Mouse (Mus musculus) G1E-ER4 (cell line): ENCODE data around the gene Elavl1. TPM values are rescaled to one million over a fixed set of nuclear protein-coding genes. Genes with fewer than 3 reads are reported as not detected.

Experiments
- GATA1 ChIP-seq: IDR thresholded peaks from one replicate; pipeline ENCODE4 v1.8.0; 2012; ENCODE audit warnings: low read length, inconsistent platforms
- polyA plus RNA-seq: library from polyadenylated mRNA; stranded (reverse); fragments of >175 nt; gene quantifications from 2 replicates; pipeline ENCODE4 v1.2.3, GENCODE M21; 2012

Elavl1 gene
- polyA plus RNA-seq, 1 experiment, result 120 TPM

DNA sequence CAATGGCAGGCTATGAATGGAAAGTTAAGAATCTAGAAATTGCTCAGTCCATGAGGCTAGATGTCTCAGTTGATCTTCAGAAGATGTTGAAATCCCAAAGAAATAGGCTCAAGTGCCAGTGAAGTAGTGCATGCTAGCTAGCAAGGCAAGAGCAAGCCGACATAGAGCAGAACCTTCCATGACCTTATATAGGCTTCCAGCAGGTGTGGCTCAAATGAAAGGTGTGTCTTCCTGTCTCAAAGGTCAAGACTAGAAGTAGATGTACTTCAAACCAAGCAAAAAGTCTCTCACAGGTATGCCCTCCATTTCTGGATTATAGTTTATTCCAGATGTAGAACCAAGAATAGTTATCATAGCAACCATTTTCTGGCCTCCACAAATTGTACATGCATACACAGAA lies 8.8 kb upstream of the Elavl1 start:
- no peak for TF ChIP-seq GATA1

DNA sequence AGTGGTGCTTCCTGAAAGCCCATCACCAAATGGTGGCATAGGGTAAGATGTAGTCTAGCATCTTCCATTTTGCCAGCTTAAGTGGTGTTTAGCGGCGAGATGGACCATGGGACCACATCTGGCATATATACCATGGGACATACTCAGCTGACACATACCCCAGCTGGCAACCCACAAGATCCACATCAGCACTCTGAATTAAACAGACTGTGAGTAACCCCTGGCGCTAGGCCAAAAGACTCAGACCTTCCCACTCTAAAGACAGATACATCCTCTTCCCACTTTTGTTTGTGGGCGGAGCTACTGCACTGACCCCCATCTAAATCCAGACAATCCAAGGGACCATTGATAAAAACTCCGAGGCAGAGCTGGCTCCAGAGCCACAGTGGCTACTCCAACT lies 3.8 kb upstream of the Elavl1 start:
- no peak for TF ChIP-seq GATA1

GRCm38 (mm10) chr8:4325751-4326036 lies 481 bp upstream of the Elavl1 start:
- TF ChIP-seq GATA1, result no peak

GRCm38 (mm10) chr8:4324525-4324924 lies 688 bp downstream of the Elavl1 start:
- no peak for TF ChIP-seq GATA1

- no peak for TF ChIP-seq GATA1
Observed at GRCm38 (mm10) chr8:4323917-4324316, 1.3 kb downstream of the Elavl1 start.

DNA sequence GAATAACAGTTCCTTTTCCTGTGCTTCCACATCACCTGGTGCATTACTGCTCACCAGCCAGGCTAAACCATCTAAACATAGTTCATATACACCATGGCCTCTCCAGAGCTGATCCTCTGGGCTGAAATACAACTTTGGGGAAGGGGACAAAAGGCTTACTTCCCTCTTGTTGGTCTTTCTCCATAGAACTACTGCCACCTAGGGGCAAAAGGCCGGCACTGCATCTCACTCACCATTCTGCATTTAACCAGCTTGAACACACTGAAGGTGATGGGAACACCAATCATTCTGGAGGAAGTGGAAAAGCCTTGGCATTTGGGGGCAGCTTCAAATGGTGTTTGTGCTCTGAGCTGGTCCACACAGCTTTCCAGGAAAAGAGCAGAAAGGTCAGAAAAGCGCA lies 2.7 kb downstream of the Elavl1 start:
- no peak for TF ChIP-seq GATA1

- no peak for TF ChIP-seq GATA1
Observed at GRCm38 (mm10) chr8:4321031-4321430, 4.2 kb downstream of the Elavl1 start.

DNA sequence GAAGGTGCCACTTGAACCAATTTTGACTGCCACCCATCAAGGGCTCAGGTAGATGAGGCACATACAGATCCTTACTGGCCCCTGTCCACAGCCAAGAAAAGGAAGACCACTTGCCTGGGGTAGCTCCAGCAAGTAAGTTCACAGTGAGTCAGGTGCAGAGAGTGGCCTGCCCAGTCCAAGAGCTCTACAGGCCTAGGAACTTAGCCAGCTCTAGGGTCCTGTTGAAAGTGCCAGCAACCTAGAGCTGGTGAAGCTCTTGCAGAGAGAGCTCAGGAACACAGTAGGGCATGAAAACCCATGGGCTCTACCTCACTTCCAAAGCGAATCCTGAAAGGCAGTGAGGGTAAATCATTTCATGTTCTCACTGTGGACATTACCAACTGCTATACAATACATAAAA lies 4.8 kb downstream of the Elavl1 start:
- no peak for TF ChIP-seq GATA1

- no peak for TF ChIP-seq GATA1
Observed at GRCm38 (mm10) chr8:4319573-4319872, 5.7 kb downstream of the Elavl1 start.

DNA sequence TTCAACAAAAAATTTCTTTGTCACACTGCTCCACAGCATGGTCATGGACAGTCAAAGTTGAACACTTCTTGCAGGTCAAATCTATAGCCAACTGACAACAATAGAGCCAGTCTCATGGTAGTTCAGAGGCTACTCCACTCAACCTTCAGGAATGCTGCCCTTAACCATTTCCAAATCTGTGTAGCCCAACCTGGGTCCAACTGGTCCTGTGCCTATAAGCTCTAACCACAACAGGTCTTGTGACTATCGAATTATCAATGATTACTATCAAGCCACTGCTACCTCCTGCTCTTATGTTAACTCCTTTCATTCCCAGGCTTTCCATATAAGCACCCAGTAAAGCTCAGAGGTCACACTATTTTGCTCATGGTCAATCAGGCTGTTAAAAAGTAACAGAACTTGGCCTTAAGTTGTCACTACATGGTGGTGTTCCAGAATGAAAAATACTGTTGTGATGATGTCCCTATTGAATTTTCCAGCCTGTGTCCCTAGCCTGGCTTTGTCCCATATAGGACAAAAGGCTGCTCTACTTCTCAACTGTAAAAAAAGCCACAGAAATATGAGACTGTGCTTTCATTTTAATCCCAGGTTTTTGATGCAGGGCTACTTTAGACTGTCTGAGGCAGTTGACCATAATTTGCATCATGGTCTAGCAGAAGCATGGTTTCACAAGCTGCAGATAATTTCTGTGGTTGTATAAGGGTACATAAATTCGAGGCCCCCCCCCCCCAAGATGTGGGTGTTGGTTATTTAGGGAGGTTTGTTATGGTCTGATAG lies 6.2 kb downstream of the Elavl1 start:
- no peak for TF ChIP-seq GATA1

- no peak for TF ChIP-seq GATA1
Observed at GRCm38 (mm10) chr8:4318124-4318523, 7.1 kb downstream of the Elavl1 start.

- TF ChIP-seq GATA1, result no peak
Observed at GRCm38 (mm10) chr8:4314852-4315251, 10.4 kb downstream of the Elavl1 start.

DNA sequence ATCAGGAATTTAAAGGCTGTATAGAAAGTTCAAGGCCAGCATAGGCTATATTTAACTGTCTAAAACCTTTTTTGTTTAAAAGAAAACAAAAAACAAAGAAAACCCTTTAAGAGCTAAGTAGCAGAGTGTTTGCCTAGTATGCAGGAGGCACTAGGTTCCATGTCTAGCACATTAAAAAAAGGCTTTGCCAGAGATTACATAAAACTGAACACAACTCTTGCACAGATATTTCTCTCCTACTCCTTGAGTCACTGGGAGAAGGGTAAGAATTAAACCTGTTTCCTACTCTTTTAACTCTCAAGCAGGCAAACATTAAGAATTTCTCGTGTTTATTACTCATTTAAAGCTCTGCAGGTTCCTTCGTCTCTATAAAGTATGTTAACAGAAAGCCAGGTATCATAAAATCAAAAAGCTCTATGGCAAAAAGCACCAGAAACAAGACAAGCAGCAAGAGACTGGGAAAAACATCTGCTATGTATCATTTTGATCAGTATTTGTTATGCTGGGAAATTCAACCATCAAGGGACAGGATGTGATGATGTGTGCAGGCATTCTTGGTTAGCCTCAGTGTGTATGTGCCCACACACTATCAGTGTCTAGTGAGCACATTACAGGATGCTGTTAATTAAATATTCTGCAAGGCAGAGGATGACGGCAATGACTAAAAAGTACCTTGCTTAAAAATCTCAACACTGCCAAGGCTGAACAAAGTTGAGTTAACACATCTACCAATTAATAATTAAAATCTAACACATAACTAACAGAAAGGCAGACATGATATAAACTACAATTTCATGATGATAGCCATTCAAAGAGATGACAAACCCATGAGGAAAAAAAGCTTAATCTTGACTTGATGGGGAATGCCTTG lies 11.7 kb downstream of the Elavl1 start:
- no peak for TF ChIP-seq GATA1

DNA sequence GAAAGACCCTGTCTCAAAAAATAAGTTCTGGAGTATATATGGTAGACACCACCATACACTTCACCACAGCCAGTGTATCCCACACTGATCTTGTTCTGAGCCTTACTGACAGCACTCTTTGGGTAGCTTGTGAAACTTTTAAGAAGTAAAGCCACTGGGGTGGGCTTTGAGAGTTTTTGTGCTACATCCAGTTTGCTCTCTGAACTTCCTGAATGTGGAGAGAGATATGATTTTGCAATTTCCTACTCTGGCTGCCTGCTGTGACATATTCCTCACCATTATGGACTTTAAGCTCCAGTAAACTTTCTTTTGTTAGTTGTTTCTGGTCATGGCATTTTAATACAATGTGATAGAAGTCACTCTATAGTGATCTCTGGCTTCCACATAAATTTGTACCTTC lies 13.1 kb downstream of the Elavl1 start:
- no peak for TF ChIP-seq GATA1

DNA sequence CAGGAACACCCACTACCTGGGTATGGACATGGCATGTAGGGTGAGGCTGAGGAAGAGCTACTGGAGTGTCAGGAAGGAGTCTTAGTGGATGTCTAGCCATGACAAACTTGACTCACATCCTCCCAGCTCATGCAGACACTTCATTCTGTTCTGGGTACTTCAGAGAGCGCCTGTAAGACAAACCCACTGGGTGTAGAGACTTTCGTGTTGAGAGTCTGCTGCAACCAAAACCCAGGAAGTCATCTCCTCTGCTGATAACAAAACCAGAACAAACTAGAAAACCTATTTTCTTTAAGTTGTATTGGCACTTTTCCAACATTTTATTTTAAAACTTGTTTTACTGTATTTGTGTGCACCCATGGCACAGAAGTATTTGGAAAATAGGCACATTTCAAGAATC lies 19.4 kb downstream of the Elavl1 start:
- TF ChIP-seq GATA1, result no peak

DNA sequence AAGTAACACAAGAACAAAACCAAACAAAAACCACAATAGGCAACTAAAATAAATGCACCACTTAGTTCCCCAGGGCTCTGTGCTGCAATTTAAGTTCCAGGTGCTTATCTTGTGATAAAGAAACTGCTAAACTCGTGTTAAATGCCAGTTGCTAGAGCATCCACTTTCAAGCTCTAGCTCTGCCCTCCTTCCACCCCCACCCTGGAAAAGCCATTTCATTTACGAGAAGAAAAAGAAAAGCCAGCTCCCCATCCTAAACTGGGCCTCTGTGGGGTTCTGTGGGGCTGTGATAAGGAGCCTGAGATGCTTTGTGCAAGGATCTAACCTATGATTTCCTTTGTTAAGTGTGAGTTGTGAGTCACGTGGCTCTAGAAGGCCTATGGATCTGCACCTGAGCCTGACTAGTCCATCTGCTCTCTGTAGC lies 21.1 kb downstream of the Elavl1 start:
- peak; percentile 60 for TF ChIP-seq GATA1

GRCm38 (mm10) chr8:4297822-4298221 lies 27.4 kb downstream of the Elavl1 start:
- TF ChIP-seq GATA1, result no peak
